ENCODE assay signal across 13 mouse cellular contexts in genomic region chr11:117960601-117961000, GRCm38 (mm10).
"Had no signal": no experiment of that assay in that cellular context is flagged by ENCODE, and none has a peak within 500 bp of the region (broad histone marks: within the 10 kb centered on the region; RNA-seq: fewer than 3 reads in every experiment).

No protein-coding gene starts in this region.

- ATAC-seq: liver, embryonic 12.5 days had no signal

- H3K4me3 ChIP-seq: left cerebral cortex, adult 2 months; limb, embryonic 10.5 days; liver, embryonic 12.5 days; lung, embryonic 15.5 days; midbrain, embryonic 10.5 days; myocyte; neural tube, embryonic 15.5 days had no signal

- DNase-seq: kidney, postnatal 10 days; lung, postnatal 36 days; midbrain, embryonic 14.5 days; right cerebral cortex, adult 18-20 months; thymus, adult 2 months; thymus, postnatal 25 days had no signal

- H3K27ac ChIP-seq: left cerebral cortex, adult 2 months; liver, embryonic 12.5 days; midbrain, embryonic 10.5 days; neural tube, embryonic 15.5 days had no signal

- H3K4me2 ChIP-seq: lung, embryonic 15.5 days; neural tube, embryonic 15.5 days had no signal

- H3K9me3 ChIP-seq: limb, embryonic 10.5 days; liver, embryonic 12.5 days; lung, embryonic 15.5 days; midbrain, embryonic 10.5 days; neural tube, embryonic 15.5 days had no signal

- H3K36me3 ChIP-seq: limb, embryonic 10.5 days; liver, embryonic 12.5 days; lung, embryonic 15.5 days; neural tube, embryonic 15.5 days had no signal

- H3K9ac ChIP-seq: liver, embryonic 12.5 days; lung, embryonic 15.5 days; neural tube, embryonic 15.5 days had no signal

- H3K27me3 ChIP-seq: lung, embryonic 15.5 days; neural tube, embryonic 15.5 days had no signal
